Mouse (Mus musculus): Measurements from ENCODE around the gene Gngt2. TPM values are rescaled to one million over a fixed set of nuclear protein-coding genes. Genes with fewer than 3 reads are reported as not detected.

The Gngt2 gene
- polyA plus RNA-seq, 1 experiment from 2014 or later = 0.95 TPM

GRCm38 (mm10) chr11:95858528-95859467 is 21.8 kb downstream of the Gngt2 start:
- no peaks in the 10 kb centered on the region for H3K9me3 ChIP-seq (ENCODE audit: control insufficient read depth, low read length)
- H3K9ac ChIP-seq (replicated peaks; ENCODE audit: low read depth, low read length) = peak overlapping the region; percentile 62
- peak; percentile 99 for ATAC-seq (ENCODE audit: low read depth)
- under 1% methylated on average over 58 of the region's 58 CpGs for WGBS
- H3K4me3 ChIP-seq (ENCODE audit: low read depth, low read length) = peak overlapping the region; percentile 73
- peaks cover 13% of the 10 kb centered on the region; the same call in 1 of the 2 replicates for H3K4me1 ChIP-seq (ENCODE audit: control insufficient read depth, insufficient read depth, low read length)
- H3K4me2 ChIP-seq (ENCODE audit: low read depth, low read length) = peak overlapping the region; percentile 56
- H3K27ac ChIP-seq (ENCODE audit: low read depth, low read length) = peak overlapping the region; percentile 87
- no peaks in the 10 kb centered on the region for H3K36me3 ChIP-seq (ENCODE audit: control insufficient read depth, insufficient read depth, low read length)
- no peaks in the 10 kb centered on the region; the same call in 1 of the 2 replicates for H3K27me3 ChIP-seq (ENCODE audit: control insufficient read depth, insufficient read depth, low read length)

- Histone ChIP-seq H3K27ac (ENCODE audit: low read depth, low read length) (peak overlapping the region; percentile 87), H3K9ac (replicated peaks; ENCODE audit: low read depth, low read length) (peak overlapping the region; percentile 62), H3K4me1 (ENCODE audit: control insufficient read depth, insufficient read depth, low read length) (peaks cover 13% of the 10 kb centered on the region; the same call in 1 of the 2 replicates), H3K4me2 (ENCODE audit: low read depth, low read length) (peak overlapping the region; percentile 56), H3K9me3 (ENCODE audit: control insufficient read depth, low read length) (no peaks in the 10 kb centered on the region), H3K27me3 (ENCODE audit: control insufficient read depth, insufficient read depth, low read length) (no peaks in the 10 kb centered on the region; the same call in 1 of the 2 replicates), H3K4me3 (ENCODE audit: low read depth, low read length) (peak overlapping the region; percentile 73), H3K36me3 (ENCODE audit: control insufficient read depth, insufficient read depth, low read length) (no peaks in the 10 kb centered on the region)
- WGBS = under 1% methylated on average over 35 of the region's 35 CpGs
- ATAC-seq (ENCODE audit: low read depth) = peak; percentile 73
Measured at GRCm38 (mm10) chr11:95859468-95859855, 22.4 kb downstream of the Gngt2 start.

GRCm38 (mm10) chr11:95860071-95860490 is 23.1 kb downstream of the Gngt2 start:
- WGBS = 21% methylated on average over 3 of the region's 3 CpGs
- Histone ChIP-seq H3K27me3 (ENCODE audit: control insufficient read depth, insufficient read depth, low read length) (no peaks in the 10 kb centered on the region; the same call in 1 of the 2 replicates), H3K4me1 (ENCODE audit: control insufficient read depth, insufficient read depth, low read length) (peaks cover 13% of the 10 kb centered on the region; the same call in 1 of the 2 replicates), H3K4me2 (ENCODE audit: low read depth, low read length) (peak overlapping the region; percentile 56), H3K9me3 (ENCODE audit: control insufficient read depth, low read length) (no peaks in the 10 kb centered on the region), H3K27ac (ENCODE audit: low read depth, low read length) (no peak overlapping the region), H3K9ac (replicated peaks; ENCODE audit: low read depth, low read length) (no peak overlapping the region), H3K4me3 (ENCODE audit: low read depth, low read length) (peak overlapping the region; percentile 73), H3K36me3 (ENCODE audit: control insufficient read depth, insufficient read depth, low read length) (no peaks in the 10 kb centered on the region)
- no peak for ATAC-seq (ENCODE audit: low read depth)

- Histone ChIP-seq H3K4me1 (ENCODE audit: control insufficient read depth, insufficient read depth, low read length) (peaks cover 13% of the 10 kb centered on the region; the same call in 1 of the 2 replicates), H3K27ac (ENCODE audit: low read depth, low read length) (no peak overlapping the region), H3K4me2 (ENCODE audit: low read depth, low read length) (no peak overlapping the region), H3K27me3 (ENCODE audit: control insufficient read depth, insufficient read depth, low read length) (no peaks in the 10 kb centered on the region; the same call in 1 of the 2 replicates), H3K36me3 (ENCODE audit: control insufficient read depth, insufficient read depth, low read length) (no peaks in the 10 kb centered on the region), H3K9me3 (ENCODE audit: control insufficient read depth, low read length) (no peaks in the 10 kb centered on the region), H3K4me3 (ENCODE audit: low read depth, low read length) (no peak overlapping the region), H3K9ac (replicated peaks; ENCODE audit: low read depth, low read length) (no peak overlapping the region)
- WGBS = 98% methylated on average over 8 of the region's 8 CpGs
- no peak for ATAC-seq (ENCODE audit: low read depth)
Measured at GRCm38 (mm10) chr11:95861397-95861796, 24.4 kb downstream of the Gngt2 start.

- no peak for ATAC-seq (ENCODE audit: low read depth)
Measured at GRCm38 (mm10) chr11:95869442-95869841, 32.4 kb downstream of the Gngt2 start.

GRCm38 (mm10) chr11:95869918-95870470 is 33.0 kb downstream of the Gngt2 start:
- no peaks in the 10 kb centered on the region for H3K9me3 ChIP-seq (ENCODE audit: control insufficient read depth, low read length)

More at GRCm38 (mm10) chr11:95869442-95869841, 32.4 kb downstream of the Gngt2 start:
- no peaks in the 10 kb centered on the region for H3K27me3 ChIP-seq (ENCODE audit: control insufficient read depth, insufficient read depth, low read length)
- no peaks in the 10 kb centered on the region for H3K36me3 ChIP-seq (ENCODE audit: control insufficient read depth, insufficient read depth, low read length)
- 92% methylated on average over 4 of the region's 4 CpGs for WGBS
- no peak overlapping the region for H3K27ac ChIP-seq (ENCODE audit: low read depth, low read length)
- no peaks in the 10 kb centered on the region for H3K4me1 ChIP-seq (ENCODE audit: control insufficient read depth, insufficient read depth, low read length)
- H3K9me3 ChIP-seq (ENCODE audit: control insufficient read depth, low read length) = no peaks in the 10 kb centered on the region
- no peak overlapping the region for H3K9ac ChIP-seq (replicated peaks; ENCODE audit: low read depth, low read length)
- no peak overlapping the region for H3K4me3 ChIP-seq (ENCODE audit: low read depth, low read length)
- no peak overlapping the region for H3K4me2 ChIP-seq (ENCODE audit: low read depth, low read length)

GRCm38 (mm10) chr11:95875804-95876203 is 38.8 kb downstream of the Gngt2 start:
- no peaks in the 10 kb centered on the region for H3K4me1 ChIP-seq (ENCODE audit: control insufficient read depth, insufficient read depth, low read length)
- no peak; the same call in 1 of the 2 replicates for ATAC-seq (ENCODE audit: low read depth)
- H3K4me2 ChIP-seq (ENCODE audit: low read depth, low read length) = peak overlapping the region; percentile 18; the same call in 1 of the 2 replicates
- no peak overlapping the region for H3K27ac ChIP-seq (ENCODE audit: low read depth, low read length)
- H3K4me3 ChIP-seq (ENCODE audit: low read depth, low read length) = no peak overlapping the region
- H3K9ac ChIP-seq (replicated peaks; ENCODE audit: low read depth, low read length) = 0 out of 2 replicates have a peak overlapping the region, but pooled peaks have one; percentile 21
- H3K27me3 ChIP-seq (ENCODE audit: control insufficient read depth, insufficient read depth, low read length) = no peaks in the 10 kb centered on the region
- WGBS = 29% methylated on average over 9 of the region's 9 CpGs
- H3K36me3 ChIP-seq (ENCODE audit: control insufficient read depth, insufficient read depth, low read length) = no peaks in the 10 kb centered on the region
- no peaks in the 10 kb centered on the region for H3K9me3 ChIP-seq (ENCODE audit: control insufficient read depth, low read length)

More at GRCm38 (mm10) chr11:95869918-95870470, 33.0 kb downstream of the Gngt2 start:
- 70% methylated on average over 6 of the region's 6 CpGs for WGBS
- Histone ChIP-seq H3K9ac (replicated peaks; ENCODE audit: low read depth, low read length) (no peak overlapping the region), H3K27me3 (ENCODE audit: control insufficient read depth, insufficient read depth, low read length) (no peaks in the 10 kb centered on the region), H3K36me3 (ENCODE audit: control insufficient read depth, insufficient read depth, low read length) (no peaks in the 10 kb centered on the region), H3K4me1 (ENCODE audit: control insufficient read depth, insufficient read depth, low read length) (no peaks in the 10 kb centered on the region), H3K4me2 (ENCODE audit: low read depth, low read length) (no peak overlapping the region), H3K4me3 (ENCODE audit: low read depth, low read length) (no peak overlapping the region), H3K27ac (ENCODE audit: low read depth, low read length) (no peak overlapping the region)
- ATAC-seq (ENCODE audit: low read depth) = no peak

- no peak overlapping the region for H3K4me3 ChIP-seq (ENCODE audit: low read depth, low read length)
Measured at GRCm38 (mm10) chr11:95876296-95876695, 39.3 kb downstream of the Gngt2 start.

More at GRCm38 (mm10) chr11:95876296-95876695, 39.3 kb downstream of the Gngt2 start:
- no peaks in the 10 kb centered on the region for H3K36me3 ChIP-seq (ENCODE audit: control insufficient read depth, insufficient read depth, low read length)
- no peaks in the 10 kb centered on the region for H3K27me3 ChIP-seq (ENCODE audit: control insufficient read depth, insufficient read depth, low read length)
- H3K9ac ChIP-seq (replicated peaks; ENCODE audit: low read depth, low read length) = no peak overlapping the region
- peak overlapping the region; percentile 18 for H3K4me2 ChIP-seq (ENCODE audit: low read depth, low read length)
- no peak for ATAC-seq (ENCODE audit: low read depth)
- H3K9me3 ChIP-seq (ENCODE audit: control insufficient read depth, low read length) = no peaks in the 10 kb centered on the region
- 13% methylated on average over 7 of the region's 7 CpGs for WGBS
- H3K4me1 ChIP-seq (ENCODE audit: control insufficient read depth, insufficient read depth, low read length) = no peaks in the 10 kb centered on the region
- H3K27ac ChIP-seq (ENCODE audit: low read depth, low read length) = no peak overlapping the region

All from neural tube, embryonic 14.5 days (tissue).